Mouse (Mus musculus) forebrain, embryonic 10.5 days (tissue): ENCODE data around the gene Atp8b5. TPM values are rescaled to one million over a fixed set of nuclear protein-coding genes. Genes with fewer than 3 reads are reported as not detected.

Experiments
- polyA plus RNA-seq: library from polyadenylated mRNA; unstranded; fragments of >200 nt; fragmentation: Nextera tagmentation; extraction: Ambion mirVana; gene quantifications from 2 replicates; pipeline ENCODE4 v1.2.1, GENCODE M21; 2016

Atp8b5 gene
- polyA plus RNA-seq, 1 experiment from 2014 or later = 0.32 TPM

Other genes starting within 250 kb of the Atp8b5 start
- gene Pigo, start 241.3 kb upstream of the Atp8b5 start, polyA plus RNA-seq = 22.2 and 24.4 TPM in 2 replicates
- gene Stoml2, start 235.4 kb upstream of the Atp8b5 start, polyA plus RNA-seq = 496 and 515 TPM in 2 replicates
- gene Fam214b, start 220.9 kb upstream of the Atp8b5 start, polyA plus RNA-seq = 19.8 and 20.3 TPM in 2 replicates
- gene Unc13b, start 208.2 kb upstream of the Atp8b5 start, polyA plus RNA-seq = 10.7 and 11.6 TPM in 2 replicates
- 7.4 and 8.4 TPM in 2 replicates for gene Rusc2, start 114.8 kb downstream of the Atp8b5 start, polyA plus RNA-seq
- 0.10 and 0.17 TPM in 2 replicates for gene Fam166b, start 162.0 kb downstream of the Atp8b5 start, polyA plus RNA-seq
- 3.2 and 3.5 TPM in 2 replicates for gene Tesk1, start 174.8 kb downstream of the Atp8b5 start, polyA plus RNA-seq
- 2.3 and 2.4 TPM in 2 replicates for gene Cd72, start 187.5 kb downstream of the Atp8b5 start, polyA plus RNA-seq
- gene Sit1, start 216.6 kb downstream of the Atp8b5 start, polyA plus RNA-seq = not detected in 2 replicates
- gene Ccdc107, start 225.7 kb downstream of the Atp8b5 start, polyA plus RNA-seq = 42.2 and 43.9 TPM in 2 replicates
- gene Arhgef39, start 232.5 kb downstream of the Atp8b5 start, polyA plus RNA-seq = 54.6 and 56.7 TPM in 2 replicates
- 0.60 and 1.1 TPM in 2 replicates for gene Car9, start 239.8 kb downstream of the Atp8b5 start, polyA plus RNA-seq